19 mouse cellular contexts compared by ENCODE assay signal in the genomic region with DNA sequence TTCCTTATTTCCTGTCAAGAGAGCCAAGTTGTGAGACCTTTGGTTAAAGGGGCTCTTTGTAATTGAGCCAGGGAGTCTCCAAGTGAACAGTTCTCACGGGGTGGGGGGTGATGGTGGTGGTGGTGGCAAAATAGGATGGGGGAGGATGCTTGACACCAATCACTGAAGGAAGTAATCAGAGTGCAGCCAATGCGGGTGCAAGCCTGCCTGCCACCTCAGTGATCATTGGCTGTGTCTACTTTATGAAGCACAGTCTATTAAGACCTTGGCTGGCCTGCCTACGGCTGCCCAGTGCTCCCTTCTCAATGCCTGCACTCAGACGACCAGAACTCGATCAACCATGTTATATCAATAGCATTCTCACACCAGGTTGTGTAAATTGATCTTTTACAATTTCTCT.
A peak's percentile ranks its signal among the peaks of the same experiment; 100 is the strongest.
DNase-seq lines count a peak whose midpoint lies in the region; ATAC-seq and TF ChIP-seq lines count a peak whose summit lies in the region.
"Had no signal": no experiment of that assay in that cellular context is flagged by ENCODE, and none has a peak within 500 bp of the region (broad histone marks: within the 10 kb centered on the region; RNA-seq: fewer than 3 reads in every experiment).

No protein-coding gene starts in this region.

- no peak for DNase-seq in kidney, adult 2 months
- DNase-seq in midbrain, postnatal 0 days (ENCODE audit: low spot score) = peak; percentile 51
- DNase-seq in heart, adult 2 months = no peak
- DNase-seq: cerebellum, adult 2 months; cerebellum, postnatal 36 days; forebrain, postnatal 0 days; gastrocnemius, postnatal 36 days; kidney, postnatal 25 days; lung, adult 2 months; thymus, postnatal 14 days had no signal

- WGBS in kidney, embryonic 15.5 days = 22% methylated on average over 5 of the region's 5 CpGs
- WGBS in kidney, adult 2 months = 63% methylated on average over 5 of the region's 5 CpGs
- WGBS in midbrain, postnatal 0 days = 60% methylated on average over 5 of the region's 5 CpGs
- 40% methylated on average over 5 of the region's 5 CpGs for WGBS in midbrain, embryonic 13.5 days
- WGBS in hindbrain, embryonic 12.5 days = 32% methylated on average over 5 of the region's 5 CpGs
- WGBS in neural tube, embryonic 14.5 days = 16% methylated on average over 5 of the region's 5 CpGs
- 73% methylated on average over 5 of the region's 5 CpGs for WGBS in heart, adult 2 months

- H3K9me3 ChIP-seq in kidney, embryonic 15.5 days (replicated peaks) = no peaks in the 10 kb centered on the region
- no peaks in the 10 kb centered on the region for H3K9me3 ChIP-seq in midbrain, postnatal 0 days (ENCODE audit: low read length)
- H3K9me3 ChIP-seq in midbrain, embryonic 13.5 days = no peaks in the 10 kb centered on the region
- no peaks in the 10 kb centered on the region for H3K9me3 ChIP-seq in hindbrain, embryonic 12.5 days (replicated peaks)
- H3K9me3 ChIP-seq in neural tube, embryonic 14.5 days (ENCODE audit: control insufficient read depth, low read length) = no peaks in the 10 kb centered on the region
- H3K9me3 ChIP-seq: embryonic facial prominence, embryonic 12.5 days; heart, embryonic 10.5 days; limb, embryonic 12.5 days; liver, embryonic 12.5 days had no signal

- no peak overlapping the region for H3K27ac ChIP-seq in kidney, embryonic 15.5 days
- H3K27ac ChIP-seq in kidney, adult 2 months (ENCODE audit: insufficient read depth, low read depth, low read length) = no peak overlapping the region
- no peak overlapping the region for H3K27ac ChIP-seq in midbrain, postnatal 0 days (ENCODE audit: low read depth, low read length)
- no peak overlapping the region for H3K27ac ChIP-seq in midbrain, embryonic 13.5 days
- H3K27ac ChIP-seq in hindbrain, embryonic 12.5 days = no peak overlapping the region
- H3K27ac ChIP-seq in neural tube, embryonic 14.5 days (ENCODE audit: low read depth, low read length) = no peak overlapping the region
- no peak overlapping the region for H3K27ac ChIP-seq in heart, adult 2 months
- H3K27ac ChIP-seq: embryonic facial prominence, embryonic 12.5 days; heart, embryonic 10.5 days; limb, embryonic 12.5 days; liver, embryonic 12.5 days had no signal

- no peak overlapping the region for H3K4me3 ChIP-seq in kidney, embryonic 15.5 days (replicated peaks)
- H3K4me3 ChIP-seq in kidney, adult 2 months (ENCODE audit: insufficient read depth, low read depth, low read length) = no peak overlapping the region
- H3K4me3 ChIP-seq in midbrain, postnatal 0 days (ENCODE audit: low read depth, low read length) = no peak overlapping the region
- H3K4me3 ChIP-seq in midbrain, embryonic 13.5 days (replicated peaks) = no peak overlapping the region
- no peak overlapping the region for H3K4me3 ChIP-seq in hindbrain, embryonic 12.5 days
- H3K4me3 ChIP-seq in neural tube, embryonic 14.5 days (ENCODE audit: low read depth, low read length) = no peak overlapping the region
- H3K4me3 ChIP-seq in heart, adult 2 months = no peak overlapping the region
- H3K4me3 ChIP-seq: embryonic facial prominence, embryonic 12.5 days; erythroblast, embryonic 14.5 days; heart, embryonic 10.5 days; limb, embryonic 12.5 days; liver, embryonic 12.5 days had no signal

- no peak for TF ChIP-seq EP300 in heart, adult 2 months (IDR thresholded peaks at IDR 0.05; ENCODE audit: insufficient read depth, low read depth, low read length)

- TF ChIP-seq CTCF in kidney, adult 2 months (conservative IDR thresholded peaks at IDR 0.05; ENCODE audit: insufficient read depth, insufficient read length, low read depth, low read length) = no peak
- TF ChIP-seq CTCF in midbrain, postnatal 0 days (IDR thresholded peaks at IDR 0.05) = no peak
- TF ChIP-seq CTCF in heart, adult 2 months (IDR thresholded peaks at IDR 0.05) = no peak

- ATAC-seq in kidney, embryonic 15.5 days (replicated peaks; ENCODE audit: low FRiP score) = peak; percentile 80
- ATAC-seq in midbrain, postnatal 0 days (ENCODE audit: low FRiP score) = no peak
- ATAC-seq in midbrain, embryonic 13.5 days = no peak
- peak; percentile 53 for ATAC-seq in hindbrain, embryonic 12.5 days (ENCODE audit: low FRiP score)
- ATAC-seq in neural tube, embryonic 14.5 days (ENCODE audit: low read depth) = peak; percentile 58; the same call in 1 of the 2 replicates
- ATAC-seq: forebrain, postnatal 0 days; liver, embryonic 12.5 days had no signal

- no peaks in the 10 kb centered on the region for H3K36me3 ChIP-seq in kidney, embryonic 15.5 days
- H3K36me3 ChIP-seq in kidney, adult 2 months (ENCODE audit: control insufficient read depth, insufficient read depth, low read length) = no peaks in the 10 kb centered on the region
- no peaks in the 10 kb centered on the region for H3K36me3 ChIP-seq in midbrain, postnatal 0 days (ENCODE audit: insufficient read depth, low read length)
- no peaks in the 10 kb centered on the region for H3K36me3 ChIP-seq in midbrain, embryonic 13.5 days
- no peaks in the 10 kb centered on the region for H3K36me3 ChIP-seq in hindbrain, embryonic 12.5 days
- no peaks in the 10 kb centered on the region for H3K36me3 ChIP-seq in neural tube, embryonic 14.5 days (ENCODE audit: control insufficient read depth, insufficient read depth, low read length)
- no peaks in the 10 kb centered on the region for H3K36me3 ChIP-seq in heart, adult 2 months (ENCODE audit: control insufficient read depth, insufficient read depth, low read length)
- H3K36me3 ChIP-seq: embryonic facial prominence, embryonic 12.5 days; heart, embryonic 10.5 days; limb, embryonic 12.5 days; liver, embryonic 12.5 days had no signal

- no peaks in the 10 kb centered on the region for H3K79me2 ChIP-seq in heart, adult 2 months (replicated peaks; ENCODE audit: control insufficient read depth, insufficient read depth, low read length)

- intact Hi-C loops in heart, adult 2 months (cut with DNase I) = no loop called here

- TF ChIP-seq POLR2A in kidney, adult 2 months (IDR thresholded peaks at IDR 0.05; ENCODE audit: low read depth, low read length) = no peak
- TF ChIP-seq POLR2A in heart, adult 2 months (IDR thresholded peaks at IDR 0.05; ENCODE audit: insufficient read depth, low read depth, low read length) = no peak

- peaks cover 31% of the 10 kb centered on the region for H3K4me1 ChIP-seq in kidney, embryonic 15.5 days
- 0 out of 2 replicates have a peak, but pooled peaks cover 4% of the 10 kb centered on the region for H3K4me1 ChIP-seq in kidney, adult 2 months (ENCODE audit: control insufficient read depth, insufficient read depth, low read length)
- peaks cover 11% of the 10 kb centered on the region; the same call in 1 of the 2 replicates for H3K4me1 ChIP-seq in midbrain, postnatal 0 days (ENCODE audit: insufficient read depth, low read length)
- peaks cover 22% of the 10 kb centered on the region for H3K4me1 ChIP-seq in midbrain, embryonic 13.5 days (replicated peaks)
- H3K4me1 ChIP-seq in hindbrain, embryonic 12.5 days = peaks cover 30% of the 10 kb centered on the region
- peaks cover 9% of the 10 kb centered on the region for H3K4me1 ChIP-seq in neural tube, embryonic 14.5 days (ENCODE audit: control insufficient read depth, insufficient read depth, low read length)
- H3K4me1 ChIP-seq in heart, adult 2 months (ENCODE audit: control insufficient read depth, insufficient read depth, low read length) = no peaks in the 10 kb centered on the region
- H3K4me1 ChIP-seq: liver, embryonic 12.5 days had no signal

- no peak overlapping the region for H3K4me2 ChIP-seq in kidney, embryonic 15.5 days
- no peak overlapping the region for H3K4me2 ChIP-seq in midbrain, postnatal 0 days (ENCODE audit: low read depth, low read length, poor library complexity, severe bottlenecking)
- no peak overlapping the region for H3K4me2 ChIP-seq in midbrain, embryonic 13.5 days (replicated peaks)
- no peak overlapping the region for H3K4me2 ChIP-seq in hindbrain, embryonic 12.5 days (replicated peaks)
- H3K4me2 ChIP-seq in neural tube, embryonic 14.5 days (ENCODE audit: low read depth, low read length) = no peak overlapping the region
- H3K4me2 ChIP-seq: embryonic facial prominence, embryonic 12.5 days; limb, embryonic 12.5 days; liver, embryonic 12.5 days had no signal

- no peak overlapping the region for H3K9ac ChIP-seq in kidney, embryonic 15.5 days
- no peak overlapping the region for H3K9ac ChIP-seq in midbrain, postnatal 0 days (replicated peaks; ENCODE audit: low read length, poor library complexity, severe bottlenecking)
- H3K9ac ChIP-seq in midbrain, embryonic 13.5 days (replicated peaks) = no peak overlapping the region
- no peak overlapping the region for H3K9ac ChIP-seq in hindbrain, embryonic 12.5 days
- no peak overlapping the region for H3K9ac ChIP-seq in neural tube, embryonic 14.5 days (replicated peaks; ENCODE audit: low read depth, low read length)
- no peak overlapping the region for H3K9ac ChIP-seq in heart, adult 2 months (ENCODE audit: low read depth, low read length)
- H3K9ac ChIP-seq: embryonic facial prominence, embryonic 12.5 days; forebrain, postnatal 0 days; limb, embryonic 12.5 days; liver, embryonic 12.5 days had no signal

- peaks cover 19% of the 10 kb centered on the region for H3K27me3 ChIP-seq in kidney, embryonic 15.5 days
- no peaks in the 10 kb centered on the region for H3K27me3 ChIP-seq in kidney, adult 2 months (replicated peaks; ENCODE audit: control insufficient read depth, insufficient read depth, low read length)
- H3K27me3 ChIP-seq in midbrain, postnatal 0 days (ENCODE audit: insufficient read depth, low read length) = no peaks in the 10 kb centered on the region
- H3K27me3 ChIP-seq in midbrain, embryonic 13.5 days = peaks cover 4% of the 10 kb centered on the region
- H3K27me3 ChIP-seq in hindbrain, embryonic 12.5 days = no peaks in the 10 kb centered on the region
- H3K27me3 ChIP-seq in neural tube, embryonic 14.5 days (ENCODE audit: control insufficient read depth, insufficient read depth, low read length) = no peaks in the 10 kb centered on the region
- H3K27me3 ChIP-seq in heart, adult 2 months (ENCODE audit: control insufficient read depth, insufficient read depth, low read length) = no peaks in the 10 kb centered on the region

Comparison
In these comparisons a context has a peak if more than half of its experiments do, and no peak if none do; other contexts are left out.
1. ATAC-seq: peak in kidney, embryonic 15.5 days (single experiment), hindbrain, embryonic 12.5 days (single experiment) and neural tube, embryonic 14.5 days (single experiment); none in midbrain, postnatal 0 days (single experiment) and midbrain, embryonic 13.5 days (single experiment).